Mouse (Mus musculus) spleen, postnatal 36 days (tissue): Measurements from ENCODE around the gene Kif26b.

Experiments used
- DNase-seq, 2 experiments: peaks; one replicate each; pipeline ENCODE4 v3.0.0; 2022; ENCODE audit warnings: low spot score in 2 of 2, mixed read lengths in 1 of 2

Kif26b gene

GRCm38 (mm10) chr1:178716411-178716810 is 187.5 kb downstream of the Kif26b start:
- no peak for DNase-seq

GRCm38 (mm10) chr1:178720821-178721220 is 191.9 kb downstream of the Kif26b start:
- no peak for DNase-seq

GRCm38 (mm10) chr1:178722793-178723192 is 193.9 kb downstream of the Kif26b start:
- DNase-seq = no peak

GRCm38 (mm10) chr1:178725536-178725935 is 196.6 kb downstream of the Kif26b start:
- no peak for DNase-seq

GRCm38 (mm10) chr1:178728256-178728655 is 199.3 kb downstream of the Kif26b start:
- DNase-seq = no peak

- no peak for DNase-seq
Measured at GRCm38 (mm10) chr1:178730271-178730670, 201.3 kb downstream of the Kif26b start.

- no peak for DNase-seq
Measured at GRCm38 (mm10) chr1:178733035-178733434, 204.1 kb downstream of the Kif26b start.

- no peak for DNase-seq
Measured at GRCm38 (mm10) chr1:178734576-178734975, 205.7 kb downstream of the Kif26b start.

GRCm38 (mm10) chr1:178736931-178737330 is 208.0 kb downstream of the Kif26b start:
- DNase-seq = no peak

GRCm38 (mm10) chr1:178743820-178744219 is 214.9 kb downstream of the Kif26b start:
- no peak for DNase-seq

GRCm38 (mm10) chr1:178744526-178744925 is 215.6 kb downstream of the Kif26b start:
- no peak for DNase-seq

- no peak for DNase-seq
Measured at GRCm38 (mm10) chr1:178744961-178745360, 216.0 kb downstream of the Kif26b start.

- DNase-seq = no peak
Measured at GRCm38 (mm10) chr1:178745471-178745870, 216.5 kb downstream of the Kif26b start.

GRCm38 (mm10) chr1:178747279-178748221 is 218.6 kb downstream of the Kif26b start:
- DNase-seq = no peak

- DNase-seq = no peak
Measured at GRCm38 (mm10) chr1:178748222-178748600, 219.3 kb downstream of the Kif26b start.

GRCm38 (mm10) chr1:178748617-178749016 is 219.7 kb downstream of the Kif26b start:
- no peak for DNase-seq

GRCm38 (mm10) chr1:178749786-178750185 is 220.9 kb downstream of the Kif26b start:
- DNase-seq = no peak

- no peak for DNase-seq
Measured at GRCm38 (mm10) chr1:178758441-178758840, 229.5 kb downstream of the Kif26b start.

GRCm38 (mm10) chr1:178762125-178762741 is 233.3 kb downstream of the Kif26b start:
- no peak for DNase-seq

GRCm38 (mm10) chr1:178764914-178765313 is 236.0 kb downstream of the Kif26b start:
- DNase-seq = no peak

- no peak for DNase-seq
Measured at GRCm38 (mm10) chr1:178765650-178766049, 236.7 kb downstream of the Kif26b start.

GRCm38 (mm10) chr1:178768976-178769375 is 240.1 kb downstream of the Kif26b start:
- DNase-seq = no peak

- DNase-seq = no peak
Measured at GRCm38 (mm10) chr1:178769988-178770387, 241.1 kb downstream of the Kif26b start.
